Mouse (Mus musculus): ENCODE results near the gene Nr4a1. TPM values are rescaled to one million over a fixed set of nuclear protein-coding genes. Genes with fewer than 3 reads are reported as not detected.

The Nr4a1 gene
- total and polyA plus RNA-seq, 3 experiments, result 0.60 to 1.6 (median 0.89) TPM

- dilution Hi-C loops (cut with MboI; ENCODE audit: extremely low pct_ligation_motif_present, extremely low pct_unique_long_range_greater_than_20kb, low sequenced_read_pairs), result no loop called here
- in situ Hi-C loops (cut with MboI; ENCODE audit: low pct_ligation_motif_present, low pct_unique_long_range_greater_than_20kb, low sequenced_read_pairs), result no loop called here
- Histone ChIP-seq H3K4me1 (ENCODE audit: control insufficient read depth in 1 of 2, insufficient read depth in 2 of 2) (peaks cover 27 to 48% of the 10 kb centered on the region in 2 experiments), H3K4me3 (replicated peaks in 1 of 3; ENCODE audit: low read depth in 2 of 3, low read length in 2 of 3, poor library complexity in 1 of 3) (no peak overlapping the region), H3K4me2 (ENCODE audit: insufficient read depth, low read depth, poor library complexity, severe bottlenecking) (no peak overlapping the region), H3K27me3 (replicated peaks) (peaks cover 28% of the 10 kb centered on the region), H3K79me2 (replicated peaks; ENCODE audit: control insufficient read depth, extremely low read depth, insufficient read depth, poor library complexity, severe bottlenecking) (no peaks in the 10 kb centered on the region), H3K36me3 (replicated peaks in 1 of 2; ENCODE audit: control insufficient read depth in 1 of 2, insufficient read depth in 1 of 2, low read length in 1 of 2) (no peaks in the 10 kb centered on the region), H3K9me3 (replicated peaks; ENCODE audit: low read length) (no peaks in the 10 kb centered on the region), H3K9ac (ENCODE audit: insufficient read depth, low read depth) (no peak overlapping the region), H3K27ac (ENCODE audit: insufficient read depth, low read depth) (no peak overlapping the region)
- TF ChIP-seq HCFC1 (IDR thresholded peaks at IDR 0.05; ENCODE audit: low read depth, low read length), result no peak
- TF ChIP-seq ZNF384 (IDR thresholded peaks at IDR 0.05; ENCODE audit: low read depth, low read length), result peak; percentile 62; the same call in 1 of the 2 replicates
- TF ChIP-seq CHD1 (IDR thresholded peaks at IDR 0.05; ENCODE audit: low read depth, low read length), result no peak
- no peak for DNase-seq (ENCODE audit: extremely low read depth)
These were observed 7.0 kb downstream of the Nr4a1 start for GRCm38 (mm10) chr15:101260874-101261622.

GRCm38 (mm10) chr15:101262502-101262901, 8.4 kb downstream of the Nr4a1 start:
- no peaks in the 10 kb centered on the region for H3K79me2 ChIP-seq (replicated peaks; ENCODE audit: control insufficient read depth, extremely low read depth, insufficient read depth, poor library complexity, severe bottlenecking)
- no peaks in the 10 kb centered on the region for H3K9me3 ChIP-seq (replicated peaks; ENCODE audit: low read length)
- peaks cover 41% of the 10 kb centered on the region for H3K27me3 ChIP-seq (replicated peaks)
- no peak overlapping the region for H3K9ac ChIP-seq (ENCODE audit: insufficient read depth, low read depth)
- H3K36me3 ChIP-seq (replicated peaks in 1 of 2; ENCODE audit: control insufficient read depth in 1 of 2, insufficient read depth in 1 of 2, low read length in 1 of 2), result no peaks in the 10 kb centered on the region
- TF ChIP-seq KAT2A (IDR thresholded peaks at IDR 0.05; ENCODE audit: insufficient replicate concordance, low read length), result no peak
- TF ChIP-seq SIN3A (IDR thresholded peaks at IDR 0.05; ENCODE audit: low read length), result no peak
- TF ChIP-seq GABPA (IDR thresholded peaks at IDR 0.05; ENCODE audit: insufficient replicate concordance, low read depth, low read length), result no peak
- no peak for TF ChIP-seq MYC (IDR thresholded peaks at IDR 0.05; ENCODE audit: low read depth, low read length)
- no peak for TF ChIP-seq HCFC1 (IDR thresholded peaks at IDR 0.05; ENCODE audit: low read depth, low read length)
- TF ChIP-seq MAFK (IDR thresholded peaks at IDR 0.05; ENCODE audit: insufficient replicate concordance, low read length), result no peak
- TF ChIP-seq JUND (conservative IDR thresholded peaks at IDR 0.05; ENCODE audit: low read depth, low read length), result no peak
- no peak for TF ChIP-seq BHLHE40 (IDR thresholded peaks at IDR 0.05; ENCODE audit: low read depth, low read length)
- dilution Hi-C loops (cut with MboI; ENCODE audit: extremely low pct_ligation_motif_present, extremely low pct_unique_long_range_greater_than_20kb, low sequenced_read_pairs), result no loop called here
- H3K27ac ChIP-seq (ENCODE audit: insufficient read depth, low read depth), result no peak overlapping the region
- H3K4me2 ChIP-seq (ENCODE audit: insufficient read depth, low read depth, poor library complexity, severe bottlenecking), result no peak overlapping the region
- no peak overlapping the region for H3K4me3 ChIP-seq (replicated peaks in 1 of 3; ENCODE audit: low read depth in 2 of 3, low read length in 2 of 3, poor library complexity in 1 of 3)
- in situ Hi-C loops (cut with MboI; ENCODE audit: low pct_ligation_motif_present, low pct_unique_long_range_greater_than_20kb, low sequenced_read_pairs), result no loop called here
- H3K4me1 ChIP-seq (ENCODE audit: control insufficient read depth in 1 of 2, insufficient read depth in 2 of 2), result peaks cover 15 to 37% of the 10 kb centered on the region in 2 experiments
- no peak for DNase-seq (ENCODE audit: extremely low read depth)

All from CH12.LX (cell line).